Mouse (Mus musculus) right cerebral cortex, postnatal 25 days (tissue): ENCODE data around the gene Rnf128.
"Not testable (repeated sequence)": the region's sequence is repeated elsewhere in the genome, so short reads cannot be mapped to it uniquely, and the experiment has no call there.

Source experiments
- DNase-seq: peaks from one replicate; pipeline ENCODE4 v3.0.0; 2022

Rnf128 gene

DNA sequence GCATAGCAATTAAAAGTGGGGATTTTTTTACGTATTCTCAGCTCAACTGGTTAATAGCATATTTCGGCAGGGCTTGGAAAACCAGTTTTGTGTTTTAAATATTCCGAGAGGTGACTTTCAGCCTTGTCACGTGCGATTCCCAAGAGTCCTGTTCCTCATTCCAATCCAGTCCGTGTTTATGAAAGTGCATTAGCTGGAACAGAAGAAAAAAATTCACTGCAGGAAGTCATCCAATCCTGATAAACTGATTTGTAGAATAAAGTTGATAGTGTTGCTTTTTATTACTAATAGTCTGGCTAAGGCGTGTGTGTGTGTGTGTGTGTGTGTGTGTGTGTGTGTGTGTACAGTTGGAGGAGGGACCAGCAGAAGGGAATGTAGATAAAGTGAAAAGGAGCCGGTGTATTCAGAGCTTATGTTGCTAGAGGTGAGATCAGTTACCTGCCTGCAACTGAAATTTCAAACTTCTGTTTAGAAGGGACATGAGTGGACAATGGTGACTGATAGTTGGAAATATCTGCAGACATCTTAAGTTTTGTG, at the start of gene Rnf128:
Rnf128 (plus strand) TSS at position 392 of the 537 bp plus-strand sequence.
- no peak for DNase-seq

DNA sequence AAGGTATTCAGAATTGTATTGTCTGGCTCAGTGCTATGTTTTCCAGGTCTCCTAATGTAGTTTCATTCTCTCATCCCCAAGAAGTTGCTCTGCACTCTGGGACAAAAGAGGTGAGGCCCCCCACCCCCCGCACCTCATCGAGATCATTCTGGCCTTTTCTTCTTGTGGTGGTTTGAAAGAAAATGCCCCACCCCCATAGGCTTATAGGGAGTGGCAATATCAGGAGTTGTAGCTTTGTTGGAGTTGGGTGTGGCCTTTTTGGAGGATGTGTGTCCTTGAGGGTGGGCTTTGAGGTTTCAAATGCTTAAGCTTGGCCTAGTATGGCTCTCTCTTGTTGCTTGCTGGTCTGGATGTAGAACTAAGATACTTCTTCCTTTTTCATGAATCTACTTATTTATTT, 47.0 kb upstream of the Rnf128 start:
- DNase-seq = no peak

DNA sequence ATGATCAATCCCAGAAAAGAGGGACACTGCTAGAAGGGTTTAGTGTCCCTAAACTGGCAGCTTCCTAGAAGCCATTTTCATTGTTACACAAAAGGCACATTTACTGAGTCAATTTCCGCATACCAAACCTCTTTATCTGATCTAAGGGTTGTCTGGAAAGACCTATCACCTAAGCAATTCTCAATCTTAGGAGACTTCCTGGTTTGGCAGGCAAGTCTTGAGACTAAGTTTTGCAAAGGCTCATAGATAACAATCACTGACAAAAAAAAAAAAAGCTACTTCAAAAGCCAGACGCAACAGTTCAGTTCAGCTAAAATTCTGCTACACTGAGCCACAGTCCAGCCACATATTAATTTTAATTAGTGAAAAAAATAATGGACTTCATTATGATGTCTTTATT, 43.9 kb upstream of the Rnf128 start:
- no peak for DNase-seq

DNA sequence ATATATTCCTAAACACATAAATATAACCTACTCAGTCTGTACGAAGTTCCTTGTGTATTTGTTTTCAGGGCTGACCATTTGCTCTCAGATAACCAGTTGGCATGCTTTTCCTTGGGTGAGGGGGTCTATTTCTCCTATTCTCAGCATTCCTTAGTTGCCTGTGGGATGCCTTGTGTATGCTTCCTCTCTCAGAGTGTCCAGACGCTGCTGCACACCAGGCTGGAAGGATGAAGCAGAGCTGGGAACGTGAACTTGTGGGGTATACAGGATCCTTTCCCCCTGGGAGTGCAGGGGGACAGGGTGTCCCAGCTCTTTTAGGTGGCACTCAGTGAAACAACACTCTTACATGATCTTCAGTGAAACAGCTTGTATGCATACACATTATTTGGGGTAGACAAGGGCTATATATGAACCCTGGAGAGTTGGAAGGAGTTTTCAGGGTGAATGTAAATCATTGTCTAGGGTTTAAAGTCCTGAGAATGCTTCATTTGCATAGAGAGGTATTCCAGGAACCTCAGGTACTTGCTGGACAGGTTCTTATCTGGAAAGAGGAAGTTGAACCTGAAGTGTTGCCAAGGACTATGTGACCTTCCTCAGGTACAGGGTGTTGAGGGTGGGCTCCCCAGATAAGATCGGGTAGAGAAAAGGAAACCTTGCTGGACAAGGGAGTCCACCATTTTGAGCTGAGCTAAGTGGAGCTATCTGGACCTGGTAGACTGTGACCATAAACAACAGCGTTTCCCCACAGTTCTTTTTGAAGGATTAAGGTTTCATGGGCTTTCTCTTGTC, 38.6 kb upstream of the Rnf128 start:
- no peak for DNase-seq

DNA sequence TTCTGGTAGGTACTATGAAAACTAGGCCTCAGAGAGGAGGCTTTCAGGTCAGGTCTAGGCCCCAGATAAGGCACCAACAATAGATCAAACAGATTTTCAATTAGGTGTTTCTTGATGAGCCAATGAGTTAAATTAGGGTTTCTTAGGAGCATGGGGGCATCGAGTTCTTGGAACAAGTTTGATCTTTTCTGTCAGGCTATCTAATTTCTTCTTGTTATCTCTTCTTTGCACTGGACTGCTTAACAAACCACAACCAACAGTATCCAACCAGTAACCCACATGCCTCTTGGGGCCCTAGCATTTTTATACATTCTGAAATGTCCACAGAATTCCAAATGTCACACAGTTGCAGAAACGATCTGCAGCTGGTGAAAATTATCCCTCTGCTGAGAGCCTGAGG, 37.4 kb upstream of the Rnf128 start:
- DNase-seq = no peak

DNA sequence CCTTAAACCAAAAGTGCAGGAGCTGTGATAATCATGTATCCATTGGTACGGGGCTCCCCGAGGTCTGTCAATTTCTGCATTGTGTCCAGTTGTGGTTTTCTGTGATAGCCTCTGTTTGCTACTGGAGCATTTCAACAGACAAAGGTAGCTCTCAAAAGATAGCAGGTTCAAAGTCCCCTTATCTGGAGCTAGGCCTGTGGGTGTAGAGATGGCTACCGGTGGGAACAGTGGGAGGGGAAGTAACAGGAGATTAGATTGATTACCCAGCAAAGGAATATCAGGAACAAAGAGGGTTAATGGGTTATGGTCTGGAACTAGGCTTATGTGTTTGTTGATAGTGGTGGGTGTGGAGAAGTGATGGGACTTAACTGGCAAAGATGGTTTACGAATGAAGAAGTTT, 36.1 kb upstream of the Rnf128 start:
- no peak for DNase-seq

DNA sequence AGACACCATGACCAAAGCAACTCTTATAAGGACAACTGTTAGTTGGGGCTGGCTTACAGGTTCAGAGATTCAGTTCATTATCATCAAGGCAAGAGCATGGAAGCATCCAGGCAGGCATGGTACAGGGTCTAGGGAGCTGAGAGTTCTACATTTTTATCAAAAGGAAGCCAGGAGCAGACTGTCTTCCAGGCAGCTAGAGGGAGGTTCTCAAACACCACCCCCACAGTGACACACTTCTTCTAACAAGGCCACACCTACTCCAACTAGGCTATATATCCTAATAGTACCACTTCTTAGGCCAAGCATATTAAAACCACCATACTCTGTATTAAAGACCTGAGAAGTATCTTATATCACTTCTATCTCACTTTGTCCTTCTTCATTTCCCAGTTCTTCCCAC, 33.4 kb upstream of the Rnf128 start:
- no peak for DNase-seq

DNA sequence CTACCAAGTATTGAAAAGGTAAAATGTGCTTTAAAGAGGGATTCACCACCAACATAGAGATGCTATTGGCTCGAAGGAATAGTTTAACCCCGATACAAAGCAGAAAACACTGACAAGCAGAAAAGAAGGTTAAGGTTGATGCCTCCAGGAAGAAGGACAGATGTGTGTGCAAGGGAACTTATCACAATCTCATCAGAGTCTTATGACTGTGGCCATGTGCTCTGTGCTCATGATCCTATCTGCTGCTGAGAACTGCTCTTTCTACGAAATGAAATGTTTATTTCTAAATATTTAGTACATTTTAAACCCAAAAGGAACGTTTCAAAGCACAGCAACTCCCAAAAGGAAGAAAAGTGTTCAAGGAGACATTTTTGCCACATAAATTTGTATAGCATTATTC, 30.8 kb upstream of the Rnf128 start:
- DNase-seq = no peak

DNA sequence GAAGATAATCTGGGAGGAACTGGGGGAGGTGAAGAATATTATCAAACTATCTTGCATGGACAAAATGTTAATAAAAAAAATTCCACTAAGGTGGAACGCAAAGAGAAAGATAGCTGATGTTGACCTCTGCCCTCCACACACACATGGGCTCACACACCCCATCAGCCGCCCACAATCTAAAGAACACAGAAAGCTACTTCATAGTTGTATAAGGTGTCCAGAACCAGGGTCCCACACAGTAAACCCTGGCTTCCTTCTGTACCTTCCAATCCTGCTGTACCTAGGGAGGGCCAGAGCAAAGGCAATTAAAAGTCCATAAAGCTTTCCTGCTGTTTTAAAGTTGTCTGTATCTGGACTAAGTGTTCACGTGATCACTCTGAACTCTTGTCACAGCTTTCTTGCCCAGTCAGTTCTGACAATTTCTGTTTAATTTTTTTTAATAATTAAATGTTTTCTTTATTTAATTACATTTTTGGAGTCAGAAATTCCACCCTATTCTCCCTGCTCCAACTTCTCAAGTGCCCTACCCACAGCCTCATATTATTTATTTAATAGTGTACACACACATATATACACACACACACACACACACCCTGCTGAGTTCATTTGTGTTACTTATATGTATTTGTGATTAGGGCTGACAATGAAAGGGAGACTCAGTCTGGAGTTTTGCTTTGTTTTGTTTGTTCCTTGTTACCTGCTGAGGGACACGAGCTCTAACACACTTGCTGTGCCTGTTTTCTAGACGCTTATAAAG, 25.3 kb upstream of the Rnf128 start:
- no peak for DNase-seq

DNA sequence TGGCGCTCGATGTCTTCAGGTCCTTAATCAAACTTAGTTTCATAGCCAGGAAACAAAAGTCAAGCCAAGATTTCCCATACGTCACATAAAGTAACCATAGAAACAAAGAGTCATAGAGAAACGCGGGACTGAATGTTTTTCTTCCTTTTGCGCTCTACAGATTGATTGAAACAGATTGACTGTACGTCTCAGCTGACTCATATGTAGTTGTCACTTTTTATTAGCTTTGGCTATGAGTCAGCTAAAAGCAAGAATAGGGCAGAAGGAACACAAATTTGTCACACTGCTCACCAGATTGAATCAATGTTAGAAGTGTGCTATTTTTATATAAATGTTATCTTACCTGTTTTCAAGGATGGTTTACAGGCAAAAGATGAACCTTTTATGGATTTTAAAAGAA, 19.4 kb upstream of the Rnf128 start:
- DNase-seq = no peak

DNA sequence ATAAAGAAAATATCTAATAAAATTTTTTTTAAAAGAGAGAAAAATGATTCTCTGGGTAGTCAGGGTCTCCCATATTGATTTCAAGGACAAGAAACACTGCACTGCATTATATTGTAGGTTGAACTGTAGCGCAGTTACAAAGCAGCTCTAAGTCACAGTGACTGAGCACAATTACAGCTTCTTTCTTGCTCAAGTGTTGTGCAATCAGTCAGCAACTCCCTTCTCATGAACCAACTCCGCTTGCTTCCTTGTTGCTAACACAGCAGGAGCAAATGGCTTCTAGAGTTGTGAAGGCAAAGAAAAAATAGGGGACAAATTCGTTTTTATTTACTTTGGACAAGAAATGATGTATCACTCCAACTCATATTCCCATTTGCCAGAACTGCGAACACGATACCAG, 12.7 kb upstream of the Rnf128 start:
- no peak for DNase-seq

DNA sequence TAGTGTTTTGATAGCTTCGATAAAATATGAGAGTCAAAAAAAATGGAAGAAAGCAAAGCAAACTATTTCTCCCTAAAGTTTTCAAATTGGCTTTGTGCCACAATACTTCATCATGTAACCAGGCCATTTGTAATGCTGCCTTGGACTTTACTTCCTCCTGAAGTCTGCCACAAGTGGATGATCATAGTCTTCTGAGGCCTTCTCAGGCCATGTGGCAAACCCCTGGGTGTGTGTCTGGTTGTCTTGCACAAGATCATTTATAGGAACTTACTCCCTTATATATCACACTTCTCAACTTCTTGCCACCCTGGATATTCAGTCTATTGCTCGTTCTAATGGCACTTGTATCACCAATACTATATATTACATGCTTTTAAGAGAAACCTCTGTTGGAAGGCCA, 11.0 kb upstream of the Rnf128 start:
- DNase-seq = no peak

DNA sequence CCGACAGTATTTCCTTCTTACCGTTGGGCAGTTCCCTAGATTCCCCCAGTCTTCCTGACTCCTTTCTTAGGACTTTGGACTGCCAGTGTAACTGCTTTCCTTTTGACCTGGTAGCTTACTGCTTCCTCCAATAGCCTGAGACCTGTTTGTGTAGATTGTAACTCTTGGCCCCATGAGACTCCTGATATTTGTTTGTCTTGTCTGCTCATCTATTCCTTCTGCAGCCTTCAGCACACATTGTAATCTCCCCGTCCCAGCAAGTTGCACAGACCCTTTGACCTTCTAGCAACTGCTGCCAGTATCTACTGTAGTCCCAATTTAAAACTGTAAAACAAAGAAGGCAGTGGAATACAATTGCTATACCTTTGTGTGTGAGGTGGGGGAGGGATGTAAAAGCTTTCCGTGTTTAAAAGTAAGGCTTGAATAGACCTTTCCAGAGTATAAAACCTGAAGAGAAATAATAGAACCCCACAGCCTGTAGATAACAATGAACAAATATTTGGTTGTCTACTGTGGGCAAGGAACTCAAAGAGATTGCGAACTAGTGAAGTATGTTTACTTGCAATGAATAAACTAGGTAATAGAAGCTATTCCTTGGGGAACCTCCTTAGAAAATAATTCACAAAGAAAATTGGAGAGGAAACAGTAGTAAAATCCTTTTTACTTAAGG, 726 bp upstream of the Rnf128 start:
- no peak for DNase-seq

DNA sequence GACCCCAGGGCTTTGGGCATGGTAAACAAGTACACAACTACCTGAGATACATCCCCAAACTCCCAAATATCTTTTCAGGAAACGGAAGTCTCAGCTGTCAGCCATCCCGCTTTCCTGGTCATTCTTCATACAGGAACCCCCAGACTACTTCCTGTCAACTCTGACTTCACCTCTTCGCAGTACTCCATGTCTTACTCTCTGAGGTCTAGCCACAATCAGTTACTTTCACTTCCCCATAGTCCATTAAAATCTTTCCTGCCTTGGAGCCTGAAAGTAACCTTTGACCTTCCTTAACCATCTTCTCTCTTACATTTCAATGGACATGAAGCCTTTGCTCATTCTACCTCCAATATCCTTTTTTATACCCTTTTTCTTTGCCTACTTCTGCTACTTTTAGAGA, 6.9 kb downstream of the Rnf128 start:
- no peak for DNase-seq

DNA sequence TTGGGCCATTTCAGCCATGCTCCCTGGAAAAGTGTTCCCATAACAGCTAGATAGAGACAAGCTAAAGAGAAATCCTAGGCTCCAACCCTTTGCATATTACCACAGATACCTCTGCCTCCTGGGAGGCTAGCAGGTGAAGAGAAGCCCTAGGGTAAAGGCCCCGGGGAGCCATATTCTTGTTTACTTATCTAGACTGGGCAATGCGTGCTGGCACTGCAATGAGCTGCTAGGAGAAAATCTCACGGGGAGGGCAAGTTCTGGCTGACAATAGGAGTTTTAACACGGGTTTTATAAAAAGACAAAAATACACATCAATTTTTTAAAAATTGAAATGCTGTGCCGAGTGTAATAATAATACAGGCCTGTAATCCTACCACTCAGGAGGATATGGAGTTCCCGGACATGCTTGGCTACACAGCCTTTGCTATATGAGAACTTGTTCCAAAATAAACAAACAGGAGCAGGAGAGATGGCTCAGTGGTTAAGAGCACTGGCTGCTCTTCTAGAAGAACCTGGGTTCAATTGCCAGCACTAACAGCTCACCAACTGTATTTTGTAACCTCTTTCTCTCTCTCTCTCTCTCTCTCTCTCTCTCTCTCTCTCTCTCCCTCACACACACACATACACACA, 15.6 kb downstream of the Rnf128 start:
- no peak for DNase-seq

DNA sequence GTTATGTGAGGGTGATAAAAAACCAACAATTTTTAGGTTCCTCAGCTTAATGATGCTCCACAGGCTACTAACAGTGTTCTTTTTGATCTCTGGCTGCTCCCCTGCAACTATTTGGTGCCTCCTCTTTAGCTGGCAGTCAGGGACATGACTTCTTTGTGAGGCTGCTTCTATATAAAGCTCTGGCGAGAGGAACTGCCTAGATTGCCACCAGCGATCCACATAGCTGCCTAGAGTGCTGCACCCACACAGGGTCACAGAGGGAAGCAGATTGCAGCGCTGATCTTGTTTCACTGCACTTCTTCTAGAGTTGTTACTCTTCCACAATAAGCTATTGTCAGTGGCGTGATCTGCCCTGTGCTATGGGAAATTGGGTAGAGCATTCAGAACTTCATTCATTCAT, 20.5 kb downstream of the Rnf128 start:
- DNase-seq = no peak

DNA sequence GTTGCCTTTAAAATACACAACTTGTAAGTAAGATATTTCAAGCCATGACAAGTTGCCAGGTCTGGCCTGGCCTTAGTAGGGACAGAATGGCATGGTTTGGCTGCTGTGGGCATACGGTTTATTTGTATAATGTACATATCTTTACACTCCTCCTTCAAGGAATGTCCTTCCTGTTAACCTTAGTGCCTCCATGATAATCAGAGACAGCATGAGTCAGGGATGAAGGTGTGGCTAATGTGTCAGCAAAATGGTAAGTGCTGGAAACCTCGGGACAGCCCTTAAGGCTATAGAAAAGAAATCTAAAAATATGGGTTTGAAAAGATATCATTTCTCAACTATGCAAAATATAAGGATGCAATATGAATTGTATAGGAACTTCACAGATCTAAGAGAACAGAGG, 23.6 kb downstream of the Rnf128 start:
- DNase-seq = not testable (repeated sequence)

DNA sequence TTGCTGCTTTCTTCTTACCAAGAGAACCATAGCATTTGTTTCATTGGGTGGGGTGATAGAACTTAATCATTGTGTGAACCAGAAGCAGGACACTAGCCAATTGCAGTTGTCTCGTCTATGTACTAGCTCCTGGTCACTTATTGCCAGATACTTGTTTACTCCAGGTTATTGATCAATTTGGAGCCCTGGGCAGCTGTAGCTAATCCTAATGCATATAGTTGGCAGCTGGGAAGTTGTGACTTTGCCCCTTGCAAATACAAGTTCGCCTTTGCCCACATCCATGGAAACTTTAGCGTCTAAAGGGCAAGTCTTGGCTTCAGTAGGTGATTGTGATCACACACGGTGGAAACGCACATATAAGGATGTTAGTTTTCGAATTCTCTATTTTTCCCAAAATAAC, 33.3 kb downstream of the Rnf128 start:
- no peak for DNase-seq

DNA sequence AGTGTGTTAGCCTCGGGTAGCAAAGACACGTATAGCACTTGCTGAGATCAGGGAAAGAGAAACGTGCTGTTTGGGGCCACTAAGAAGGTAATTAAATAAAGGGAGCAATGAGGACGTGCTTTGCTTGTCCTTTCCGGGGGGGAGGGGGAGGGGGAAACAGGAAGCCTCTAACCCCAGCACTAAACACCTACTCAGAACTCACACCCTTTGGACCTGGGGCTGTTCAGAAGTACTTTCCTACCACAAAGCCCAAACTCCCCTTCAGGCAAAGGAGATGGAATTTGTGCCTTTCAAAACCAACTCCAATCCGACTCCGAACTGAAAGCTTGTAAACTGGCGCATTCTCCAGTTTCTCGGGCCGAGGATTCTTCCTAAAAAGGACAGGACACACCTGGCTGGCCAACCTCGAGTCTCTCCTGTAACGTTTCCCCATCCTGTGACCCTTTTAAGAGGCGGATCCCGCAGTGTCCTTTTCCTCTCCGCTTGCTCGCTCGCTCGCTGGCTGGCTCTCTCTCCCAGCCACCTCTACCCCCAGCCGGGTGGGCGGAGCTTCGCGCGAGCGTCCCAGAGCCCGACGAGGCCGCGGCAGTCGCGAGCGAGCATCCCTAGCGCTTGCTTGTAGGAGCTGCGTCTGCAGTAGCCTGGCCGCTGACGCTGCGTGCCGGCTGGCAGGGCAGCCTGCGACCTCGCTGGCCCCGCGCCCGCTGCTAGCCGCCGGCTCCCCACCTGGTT, 47.1 kb downstream of the Rnf128 start:
- peak; percentile 80 for DNase-seq

DNA sequence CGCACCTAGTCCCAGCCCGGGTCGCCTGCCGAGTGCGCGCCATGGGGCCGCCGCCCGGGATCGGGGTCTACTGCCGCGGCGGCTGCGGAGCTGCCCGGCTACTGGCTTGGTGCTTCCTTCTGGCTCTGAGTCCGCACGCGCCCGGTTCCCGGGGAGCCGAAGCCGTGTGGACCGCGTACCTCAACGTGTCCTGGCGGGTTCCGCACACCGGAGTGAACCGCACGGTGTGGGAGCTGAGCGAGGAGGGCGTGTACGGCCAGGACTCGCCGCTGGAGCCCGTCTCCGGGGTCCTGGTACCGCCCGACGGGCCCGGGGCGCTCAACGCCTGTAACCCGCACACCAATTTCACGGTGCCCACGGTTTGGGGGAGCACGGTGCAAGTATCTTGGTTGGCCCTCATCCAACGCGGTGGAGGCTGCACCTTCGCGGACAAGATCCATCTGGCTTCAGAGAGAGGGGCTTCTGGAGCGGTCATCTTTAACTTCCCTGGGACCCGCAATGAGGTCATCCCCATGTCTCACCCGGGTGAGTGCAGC, 47.7 kb downstream of the Rnf128 start:
- no peak for DNase-seq

DNA sequence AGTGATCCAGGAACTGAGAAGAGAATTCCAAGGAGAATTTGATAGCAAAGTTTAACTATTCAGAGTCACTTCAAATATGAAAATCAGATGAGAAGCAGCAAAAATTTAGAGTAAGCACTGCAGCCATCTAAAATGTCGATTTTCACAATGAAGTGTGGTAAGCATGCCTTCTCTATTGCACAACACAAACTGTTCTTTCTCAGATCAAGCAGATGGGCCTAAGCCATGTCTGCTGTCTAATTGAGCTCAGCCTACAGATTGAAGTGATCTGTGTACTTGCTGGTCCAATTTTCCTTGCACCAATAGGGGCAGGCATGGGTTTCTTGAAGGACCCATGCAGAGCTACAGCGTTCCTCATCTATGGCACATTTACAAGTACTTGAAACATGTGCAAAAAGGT, 51.6 kb downstream of the Rnf128 start:
- no peak for DNase-seq

DNA sequence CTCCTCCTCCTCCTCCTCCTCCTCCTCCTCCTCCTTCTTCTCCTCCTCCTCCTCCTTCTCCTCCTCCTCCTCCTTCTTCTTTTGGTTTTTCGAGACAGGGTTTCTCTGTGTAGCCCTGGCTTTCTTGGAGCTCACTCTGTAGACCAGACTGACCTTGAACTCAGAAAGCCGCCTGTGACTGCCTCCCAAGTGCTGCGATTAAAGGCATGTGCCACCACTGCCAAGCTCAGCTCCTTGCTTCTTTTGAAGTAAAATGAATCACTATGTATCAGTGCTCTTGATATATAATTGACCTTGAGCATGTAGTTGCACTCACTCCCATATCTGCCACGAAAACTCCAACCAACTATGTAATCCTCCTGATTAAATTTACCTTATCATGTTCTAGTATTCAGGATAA, 59.0 kb downstream of the Rnf128 start:
- DNase-seq = no peak
